Mouse (Mus musculus) activated CD4-positive, CD25-positive, alpha-beta regulatory T cell, adult 4 months (primary cell): ENCODE measurements at regions not wholly inside any gene's neighbourhood (a gene's known extent, or its start where the extent isn't known, plus 50 kb on each side); places are given as distances from the start of the nearest gene placed in this dataset.

ENCODE experiments used
- ATAC-seq: one replicate; pipeline ENCODE4 v1.8.0; 2017

DNA sequence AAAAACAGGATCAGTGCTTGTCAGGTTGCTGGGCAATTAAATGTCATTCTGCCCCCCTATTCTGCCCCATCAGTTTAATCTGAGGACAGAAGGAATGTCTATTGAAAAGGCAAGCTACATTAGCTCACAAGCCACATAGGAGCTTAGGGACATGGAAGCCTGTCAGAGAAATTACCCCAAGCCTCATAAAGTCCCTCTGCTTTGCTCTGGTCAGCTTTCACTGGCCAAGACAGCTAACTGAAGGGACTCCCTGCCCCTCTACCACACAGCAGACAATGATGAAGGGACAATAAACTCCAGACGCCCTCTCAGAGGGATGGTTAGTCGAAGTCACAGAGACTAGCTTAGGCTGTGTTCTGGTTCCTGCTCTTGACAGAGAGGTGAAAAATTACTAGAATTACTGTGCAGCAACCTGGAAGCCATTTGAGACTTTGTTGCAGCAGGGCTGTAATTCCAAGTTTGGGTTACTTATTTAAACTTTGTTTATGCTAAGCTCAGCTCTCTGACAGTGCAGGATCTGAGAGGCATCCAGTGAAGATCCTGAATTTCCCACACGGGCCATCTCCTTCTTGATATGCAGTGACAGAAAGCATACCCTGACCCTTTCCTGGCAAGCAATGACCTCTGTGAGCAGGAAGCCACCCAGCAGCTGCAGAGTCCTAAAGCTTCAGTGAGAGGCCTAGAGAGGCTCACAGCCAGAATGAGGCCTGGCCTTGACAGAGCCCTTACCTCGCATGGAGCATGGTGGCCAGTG, 95.2 kb upstream of the Tmtc1 start:
- no peak for ATAC-seq

DNA sequence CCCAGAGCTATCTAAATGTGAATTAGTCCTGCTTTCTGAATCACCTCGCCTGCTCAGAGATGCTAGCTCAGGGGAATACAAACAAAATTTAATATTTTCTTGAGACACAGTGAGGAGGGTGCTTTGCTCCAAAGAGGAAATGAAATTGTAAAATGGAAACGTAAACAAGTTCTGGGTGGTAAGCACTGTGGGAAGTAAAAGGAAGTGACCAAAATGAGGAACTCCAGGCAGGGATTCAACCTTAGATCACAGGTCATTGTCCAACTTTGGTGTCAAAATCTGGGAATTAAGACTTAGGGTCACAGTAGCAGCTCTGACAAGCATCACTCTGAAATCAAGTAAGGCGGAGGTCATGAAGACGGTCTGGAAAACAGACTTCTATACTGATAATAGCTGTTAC, 90.2 kb upstream of the Tmtc1 start:
- ATAC-seq, result no peak

DNA sequence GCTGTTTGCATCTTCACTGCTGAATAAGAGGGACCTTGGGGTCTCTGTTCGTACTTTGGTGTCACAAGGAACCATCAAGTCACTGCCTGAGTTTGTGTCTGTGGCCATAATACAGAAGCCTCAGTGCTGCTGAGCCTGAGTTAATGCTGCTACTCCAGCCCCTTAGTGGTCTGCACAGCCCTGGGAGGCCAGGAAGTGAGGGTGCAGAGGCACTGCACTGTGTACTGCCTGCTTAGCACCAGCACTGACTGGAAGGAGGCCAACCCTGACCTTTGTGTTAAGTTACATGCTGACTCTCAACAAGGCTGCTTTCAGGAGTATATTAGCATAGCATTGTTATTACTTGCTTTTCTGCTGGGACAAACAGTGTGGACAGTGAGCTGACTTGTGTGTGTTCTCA, 86.9 kb upstream of the Tmtc1 start:
- no peak for ATAC-seq

DNA sequence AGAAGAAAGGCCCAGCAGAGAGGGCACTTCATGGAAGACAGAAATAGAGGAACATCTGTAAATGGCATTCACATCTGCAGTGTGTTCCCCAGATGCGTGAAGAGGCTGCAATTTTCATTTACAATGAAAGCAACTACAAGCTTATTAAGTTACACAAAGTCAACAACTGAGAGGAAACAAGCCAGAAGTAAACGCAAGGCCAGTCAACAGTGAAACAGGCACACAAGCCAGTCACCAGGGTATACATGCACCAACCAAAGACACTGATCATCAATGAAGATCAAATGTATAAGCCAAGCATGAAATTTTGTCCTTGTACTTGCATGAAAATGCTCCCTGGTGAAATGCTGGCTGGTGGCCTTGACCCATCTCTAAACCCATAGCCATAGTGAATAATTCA, 84.4 kb upstream of the Tmtc1 start:
- no peak for ATAC-seq

DNA sequence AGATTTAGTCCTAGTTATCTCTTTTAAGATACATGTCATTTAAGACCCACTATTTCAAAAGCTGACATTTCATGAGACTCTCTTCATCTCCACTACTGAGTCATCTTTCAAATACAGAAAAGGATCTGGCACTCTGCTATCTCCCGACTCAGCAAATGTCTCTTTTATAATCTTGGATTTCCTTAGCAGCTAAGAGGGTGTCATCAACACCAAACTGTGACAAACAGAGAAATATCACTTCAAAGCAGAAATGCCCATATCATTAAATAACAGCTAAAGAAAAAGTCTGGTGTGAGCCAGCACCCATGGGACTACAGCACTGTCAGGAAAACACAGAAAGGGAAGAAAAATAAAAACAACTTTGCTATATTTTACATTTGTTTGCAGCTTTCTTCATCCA, 78.7 kb upstream of the Tmtc1 start:
- ATAC-seq, result no peak

DNA sequence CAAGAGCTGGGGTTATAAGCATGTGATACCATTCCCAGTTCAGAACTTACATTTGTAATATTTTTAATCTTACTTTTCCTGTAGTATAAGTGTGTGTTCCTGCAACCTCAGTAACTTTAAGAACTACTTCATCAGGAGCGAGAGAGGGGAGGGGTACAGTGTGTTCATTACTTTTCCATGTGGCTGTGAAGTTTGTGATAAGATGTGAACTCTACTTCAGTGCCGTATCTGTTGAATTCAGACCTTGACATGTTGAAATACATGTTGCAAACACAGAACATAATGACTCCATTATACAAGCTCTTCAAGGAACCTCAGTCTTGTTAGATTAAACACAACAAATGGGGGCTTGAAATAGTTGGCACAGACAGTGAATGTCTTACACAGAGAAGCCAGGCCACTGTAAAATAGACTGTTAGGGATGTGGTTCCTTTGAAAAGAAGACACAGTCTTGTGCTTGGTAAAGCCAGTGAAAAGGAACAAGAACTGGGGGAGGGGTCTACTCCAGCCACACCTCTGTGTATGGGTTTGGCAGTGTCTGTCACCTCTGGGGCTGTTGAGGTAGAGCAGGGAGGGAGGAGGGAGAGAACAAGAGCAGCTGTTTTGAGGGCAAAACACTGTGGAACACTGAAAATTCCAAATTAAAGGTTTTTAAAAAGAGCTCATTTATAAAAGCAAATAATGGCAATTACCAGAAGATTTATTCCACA, 73.5 kb upstream of the Tmtc1 start:
- no peak for ATAC-seq

DNA sequence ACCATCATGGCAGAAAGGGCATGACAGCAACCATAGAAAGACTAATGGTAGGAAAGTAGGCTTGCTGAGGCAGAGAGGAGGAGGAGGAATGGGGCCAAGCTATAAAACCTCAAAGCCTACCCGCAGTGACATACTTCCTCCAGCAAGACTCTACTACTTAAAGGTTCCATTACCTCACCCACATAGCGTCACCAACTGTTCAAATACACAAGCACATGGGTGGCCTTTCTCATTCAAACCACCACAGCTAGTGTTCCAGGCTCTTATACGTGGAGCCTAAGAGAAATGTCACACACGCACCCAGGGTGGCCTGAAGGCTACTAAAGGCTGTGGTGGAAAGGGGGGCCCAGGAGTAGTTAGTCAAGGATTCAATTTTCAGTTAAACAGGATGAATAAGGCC, 72.5 kb upstream of the Tmtc1 start:
- ATAC-seq, result no peak

DNA sequence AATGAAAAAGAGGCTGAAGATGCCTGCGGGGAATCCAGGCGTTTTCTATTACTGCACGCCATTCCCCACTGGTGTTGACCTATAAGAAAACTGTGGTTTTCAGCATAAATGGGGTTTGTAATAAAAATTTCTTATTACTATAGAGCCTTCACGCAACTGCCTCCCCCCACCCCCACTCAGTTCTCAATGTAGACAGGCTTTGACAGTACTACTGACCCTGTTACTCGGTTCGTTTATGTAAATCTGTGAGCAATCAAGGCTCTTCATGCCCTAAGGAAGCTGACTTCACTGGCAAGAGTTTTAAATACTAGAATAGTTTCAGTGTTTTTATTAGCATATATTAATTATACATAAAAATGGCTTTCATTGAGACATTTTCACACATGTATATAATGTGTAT, 70.9 kb upstream of the Tmtc1 start:
- no peak for ATAC-seq

DNA sequence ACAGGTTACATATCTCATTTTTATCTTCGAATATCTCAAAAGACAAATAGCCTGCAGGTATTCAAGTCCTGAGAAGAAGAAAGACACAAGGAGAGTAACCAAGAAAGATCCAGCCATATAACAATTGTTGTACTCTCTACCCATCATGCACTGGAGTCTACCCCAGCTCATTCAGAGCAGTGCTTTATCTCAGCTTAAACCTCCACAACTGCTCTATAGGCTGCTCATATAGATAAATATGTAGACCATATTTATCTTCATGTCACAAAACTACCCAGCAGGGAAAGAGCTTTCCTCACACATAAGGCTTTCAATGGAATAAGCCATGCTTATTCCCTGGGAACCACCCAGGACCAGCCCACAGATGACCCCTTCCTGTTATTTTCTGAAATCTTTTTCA, 70.5 kb upstream of the Tmtc1 start:
- ATAC-seq, result no peak

DNA sequence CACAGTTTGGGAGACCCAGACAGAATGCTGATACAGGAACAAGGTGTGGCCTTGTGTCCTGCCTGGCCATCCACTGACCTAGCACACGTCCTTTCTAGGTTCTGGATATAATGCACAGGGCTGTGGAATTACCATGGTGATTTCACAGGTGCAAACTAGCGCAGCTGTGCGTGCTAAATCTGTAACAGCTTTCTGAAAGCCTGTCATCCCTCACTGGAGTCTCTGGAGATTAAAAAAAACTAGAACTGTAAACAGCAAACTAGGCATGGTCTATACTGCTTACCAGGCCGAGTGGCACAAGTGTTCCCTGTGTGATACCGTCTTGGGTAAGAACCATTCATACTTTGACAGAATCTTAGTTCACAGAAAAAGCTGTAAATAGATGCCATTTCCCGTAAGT, 69.9 kb upstream of the Tmtc1 start:
- no peak for ATAC-seq

DNA sequence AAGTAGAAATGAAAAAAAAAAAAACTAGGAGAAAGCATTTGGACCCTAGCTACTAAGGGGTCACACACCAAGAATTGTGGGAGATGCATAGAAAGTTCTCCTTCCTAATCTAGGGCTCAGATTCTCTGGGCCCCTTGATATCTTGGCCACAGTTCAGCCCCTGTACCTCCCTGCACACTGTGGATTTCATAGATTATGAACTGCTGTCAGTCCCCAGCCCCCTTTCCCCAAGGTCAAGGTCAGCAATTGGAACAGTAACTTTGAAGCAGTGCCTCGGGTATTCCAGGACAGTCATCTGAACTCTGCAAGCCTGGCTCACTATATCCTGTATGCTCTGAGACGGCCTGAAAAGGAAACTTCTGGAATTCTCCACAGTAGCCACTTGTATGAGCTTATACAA, 68.9 kb upstream of the Tmtc1 start:
- ATAC-seq, result no peak

DNA sequence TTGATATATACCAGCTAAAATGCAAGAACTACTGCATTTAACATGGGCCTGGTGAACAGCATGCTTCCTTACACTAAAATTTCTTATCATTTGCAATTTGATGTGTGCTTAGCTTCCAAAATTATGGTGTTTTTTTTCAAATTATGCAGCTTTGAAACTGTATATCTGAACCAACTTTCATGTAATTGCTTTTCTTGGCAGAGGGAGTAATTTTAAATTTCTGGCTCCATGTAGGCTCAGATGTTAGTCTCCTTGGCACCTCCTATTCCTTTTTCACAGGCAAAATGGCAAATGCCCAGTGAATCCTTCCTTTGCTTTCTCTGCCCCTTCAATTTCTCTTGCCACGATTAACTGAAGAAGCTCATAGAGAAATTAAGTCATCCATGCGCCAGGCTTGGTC, 61.1 kb upstream of the Tmtc1 start:
- no peak for ATAC-seq

DNA sequence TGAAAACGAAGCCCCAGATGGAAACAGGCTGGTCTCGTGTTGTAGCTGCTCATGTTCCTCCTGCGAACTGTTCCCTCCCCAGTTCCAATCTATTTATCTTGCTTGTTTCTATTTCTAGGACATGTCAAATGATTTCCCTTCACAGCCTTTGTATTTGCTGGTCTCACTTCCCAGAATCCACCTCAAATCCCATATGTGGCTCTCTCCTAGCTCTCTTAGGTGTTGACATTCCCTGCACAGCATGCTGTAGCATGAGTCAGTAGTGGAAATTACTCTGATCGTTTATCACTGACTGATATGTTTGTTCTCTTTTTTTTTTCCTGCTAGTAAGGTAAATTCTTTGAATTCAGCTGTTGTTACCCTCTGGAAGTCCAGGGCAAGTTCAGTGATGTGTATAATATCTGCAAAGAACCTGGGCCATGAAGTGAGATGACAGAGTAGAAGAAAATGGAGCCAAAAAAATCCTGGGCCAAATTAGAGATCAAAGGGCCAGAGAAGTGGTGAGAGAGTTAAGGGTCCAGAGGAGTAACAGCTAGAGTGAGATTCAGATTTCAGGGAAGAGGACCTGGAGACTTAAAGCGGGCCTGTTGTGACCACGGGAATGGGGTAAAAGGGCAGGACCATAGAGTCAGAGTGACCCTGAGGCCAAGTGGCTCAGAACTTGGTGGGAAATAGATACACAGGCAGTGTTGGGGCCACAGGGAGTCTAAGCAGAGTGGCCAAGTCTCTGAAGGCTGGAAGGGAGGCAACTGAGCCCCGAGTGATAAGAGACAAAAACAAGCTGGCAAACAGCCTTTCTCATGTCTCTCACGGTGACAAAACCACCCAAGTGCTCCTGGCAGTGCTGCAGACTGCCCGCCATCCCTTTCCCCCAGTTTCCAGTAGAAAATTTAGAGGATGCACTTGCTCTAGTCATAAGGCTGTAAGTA, 56.3 kb upstream of the Tmtc1 start:
- ATAC-seq, result no peak
